Mouse (Mus musculus) lung, postnatal 36 days (tissue): ENCODE data around the gene Ralgapa2.

ENCODE experiments used
- DNase-seq: peaks from one replicate; pipeline ENCODE4 v3.0.0; 2022; ENCODE audit warnings: mixed read lengths

The Ralgapa2 gene

GRCm38 (mm10) chr2:146427380-146427779 is 84.8 kb downstream of the Ralgapa2 start:
- no peak for DNase-seq

GRCm38 (mm10) chr2:146426321-146426720 is 85.8 kb downstream of the Ralgapa2 start:
- no peak for DNase-seq

- no peak for DNase-seq
These were observed 86.9 kb downstream of the Ralgapa2 start for GRCm38 (mm10) chr2:146425235-146425634.

GRCm38 (mm10) chr2:146423710-146424301 is 88.3 kb downstream of the Ralgapa2 start:
- no peak for DNase-seq

- DNase-seq = no peak
These were observed 89.0 kb downstream of the Ralgapa2 start for GRCm38 (mm10) chr2:146423032-146423691.

- no peak for DNase-seq
These were observed 95.9 kb downstream of the Ralgapa2 start for GRCm38 (mm10) chr2:146416283-146416682.

- DNase-seq = peak; percentile 89
These were observed 97.5 kb downstream of the Ralgapa2 start for GRCm38 (mm10) chr2:146414484-146415291.

- DNase-seq = no peak
These were observed 99.4 kb downstream of the Ralgapa2 start for GRCm38 (mm10) chr2:146412733-146413132.

- DNase-seq = no peak
These were observed 100.2 kb downstream of the Ralgapa2 start for GRCm38 (mm10) chr2:146411904-146412303.

- DNase-seq = no peak
These were observed 105.1 kb downstream of the Ralgapa2 start for GRCm38 (mm10) chr2:146407078-146407477.

GRCm38 (mm10) chr2:146401588-146401987 is 110.6 kb downstream of the Ralgapa2 start:
- DNase-seq = no peak

- no peak for DNase-seq
These were observed 111.4 kb downstream of the Ralgapa2 start for GRCm38 (mm10) chr2:146400738-146401137.

- DNase-seq = no peak
These were observed 113.8 kb downstream of the Ralgapa2 start for GRCm38 (mm10) chr2:146398211-146398865.

- DNase-seq = no peak
These were observed 124.9 kb downstream of the Ralgapa2 start for GRCm38 (mm10) chr2:146387211-146387610.

- DNase-seq = no peak
These were observed 127.6 kb downstream of the Ralgapa2 start for GRCm38 (mm10) chr2:146384582-146384981.

- no peak for DNase-seq
These were observed 135.9 kb downstream of the Ralgapa2 start for GRCm38 (mm10) chr2:146376293-146376692.

- no peak for DNase-seq
These were observed 146.0 kb downstream of the Ralgapa2 start for GRCm38 (mm10) chr2:146366098-146366497.

- no peak for DNase-seq
These were observed 146.7 kb downstream of the Ralgapa2 start for GRCm38 (mm10) chr2:146365368-146365983.

GRCm38 (mm10) chr2:146363483-146363882 is 148.7 kb downstream of the Ralgapa2 start:
- DNase-seq = no peak

- no peak for DNase-seq
These were observed 149.2 kb downstream of the Ralgapa2 start for GRCm38 (mm10) chr2:146362932-146363331.

GRCm38 (mm10) chr2:146361969-146362368 is 150.2 kb downstream of the Ralgapa2 start:
- DNase-seq = no peak

- DNase-seq = no peak
These were observed 151.1 kb downstream of the Ralgapa2 start for GRCm38 (mm10) chr2:146361076-146361475.

- no peak for DNase-seq
These were observed 152.5 kb downstream of the Ralgapa2 start for GRCm38 (mm10) chr2:146359676-146360075.
